ENCODE assay signal across 8 mouse cellular contexts in the genomic region with DNA sequence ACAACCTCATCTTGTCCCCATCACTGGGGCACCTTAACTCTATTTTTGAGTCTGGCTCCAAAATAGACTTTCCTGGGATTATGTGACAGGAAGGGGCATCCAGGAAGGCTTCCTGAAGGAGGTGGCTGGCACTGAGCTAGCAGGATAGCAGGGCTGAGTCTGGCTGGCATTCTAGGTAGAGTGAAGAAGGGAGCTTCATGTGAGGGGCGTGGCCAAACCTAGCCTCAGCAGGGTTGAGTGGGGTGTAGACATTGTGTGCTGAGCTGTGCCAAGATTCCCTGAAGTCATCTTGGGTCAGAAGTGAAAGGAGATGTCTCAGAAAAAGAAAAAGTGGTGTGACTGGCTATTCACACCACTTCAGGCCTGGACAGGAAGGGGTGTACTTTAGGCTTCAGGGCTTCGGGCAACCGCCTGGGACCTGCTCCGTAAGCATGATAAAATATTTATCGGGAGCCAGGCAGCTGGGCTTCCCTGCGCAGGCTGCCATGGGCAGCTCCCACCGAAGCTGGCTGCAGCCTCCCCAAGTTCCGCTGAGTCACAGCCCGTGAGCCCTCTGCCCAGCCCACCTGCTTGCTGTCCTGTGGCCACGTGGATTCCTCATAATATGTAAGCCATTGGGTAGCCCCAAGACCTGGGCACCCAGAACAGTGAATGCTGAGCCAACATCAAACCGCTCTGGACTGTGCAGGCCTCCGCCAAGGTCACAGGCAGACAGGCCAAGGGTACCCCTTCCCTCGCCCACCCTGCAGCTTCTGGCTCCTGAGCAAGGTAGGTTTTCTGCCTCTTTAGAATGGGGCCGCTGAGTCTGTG. TPM values are rescaled to one million over a fixed set of nuclear protein-coding genes. Genes with fewer than 3 reads are reported as not detected.
DNase-seq lines count a peak whose midpoint lies in the region; ATAC-seq and TF ChIP-seq lines count a peak whose summit lies in the region.

A gene (plus strand): TSS at position 683 of the 810 bp plus-strand sequence.

- intact Hi-C loops in gastrocnemius, adult 2 months (cut with DNase I) = no loop called here
- intact Hi-C loops in gastrocnemius, postnatal 14 days (cut with DNase I; ENCODE audit: low total_unique reads) = loop anchor here (5.0 kb wide), 1 partner anchor 33 kb away; no protein-coding TSS in a partner anchor
- intact Hi-C loops in left cerebral cortex, postnatal 36 days (cut with DNase I) = no loop called here

- peak; percentile 19 for DNase-seq in gastrocnemius, adult 2 months
- no peak for DNase-seq in gastrocnemius, postnatal 14 days
- no peak for DNase-seq in left cerebral cortex, postnatal 36 days (ENCODE audit: low spot score in 2 of 2)
- no peak for DNase-seq in urinary bladder, postnatal 25 days (ENCODE audit: low spot score)
- DNase-seq in thymus, adult 18-20 months = no peak

- no peaks in the 10 kb centered on the region for H3K9me3 ChIP-seq in E14TG2a.4 (ENCODE audit: low read length)
- H3K9me3 ChIP-seq in hindbrain, embryonic 12.5 days (replicated peaks) = no peaks in the 10 kb centered on the region
- no peaks in the 10 kb centered on the region for H3K9me3 ChIP-seq in stomach, embryonic 14.5 days (ENCODE audit: control insufficient read depth, low read depth, low read length)

- no peak within 1 kb of the TSS for H3K4me3 ChIP-seq in gastrocnemius, adult 2 months
- peak within 1 kb of the TSS; percentile 53 for H3K4me3 ChIP-seq in E14TG2a.4 (replicated peaks; ENCODE audit: low read length)
- no peak within 1 kb of the TSS for H3K4me3 ChIP-seq in hindbrain, embryonic 12.5 days
- H3K4me3 ChIP-seq in stomach, embryonic 14.5 days (ENCODE audit: low read depth, low read length) = no peak within 1 kb of the TSS

- ATAC-seq in hindbrain, embryonic 12.5 days (ENCODE audit: low FRiP score) = 0 out of 2 replicates have a peak, but pooled peaks have one; percentile 9
- no peak for ATAC-seq in stomach, embryonic 14.5 days (ENCODE audit: insufficient number of reproducible peaks, insufficient read depth, low FRiP score, low read depth)

- peaks cover 95% of the 10 kb centered on the region for H3K4me1 ChIP-seq in E14TG2a.4 (replicated peaks; ENCODE audit: low read depth, low read length)
- H3K4me1 ChIP-seq in hindbrain, embryonic 12.5 days = peaks cover 22% of the 10 kb centered on the region
- 0 out of 2 replicates have a peak, but pooled peaks cover 9% of the 10 kb centered on the region for H3K4me1 ChIP-seq in stomach, embryonic 14.5 days (ENCODE audit: control insufficient read depth, insufficient read depth, low read length)

- TF ChIP-seq CTCF in gastrocnemius, adult 2 months (IDR thresholded peaks at IDR 0.05) = no peak
- TF ChIP-seq CTCF in E14TG2a.4 (conservative IDR thresholded peaks at IDR 0.05; ENCODE audit: low read length) = no peak

- H3K4me2 ChIP-seq in hindbrain, embryonic 12.5 days (replicated peaks) = no peak within 1 kb of the TSS
- no peak within 1 kb of the TSS for H3K4me2 ChIP-seq in stomach, embryonic 14.5 days (replicated peaks; ENCODE audit: low read depth, low read length)

- H3K9ac ChIP-seq in hindbrain, embryonic 12.5 days = 0 out of 2 replicates have a peak within 1 kb of the TSS, but pooled peaks have one; percentile 23
- H3K9ac ChIP-seq in stomach, embryonic 14.5 days (replicated peaks; ENCODE audit: low read depth, low read length) = no peak within 1 kb of the TSS

- peaks cover 4% of the 10 kb centered on the region; the same call in 1 of the 2 replicates for H3K36me3 ChIP-seq in E14TG2a.4 (ENCODE audit: insufficient read depth, low read length)
- no peaks in the 10 kb centered on the region for H3K36me3 ChIP-seq in hindbrain, embryonic 12.5 days
- H3K36me3 ChIP-seq in stomach, embryonic 14.5 days (ENCODE audit: control insufficient read depth, insufficient read depth, low read length) = no peaks in the 10 kb centered on the region

- peaks cover 20% of the 10 kb centered on the region for H3K27me3 ChIP-seq in E14TG2a.4 (ENCODE audit: insufficient read depth, low read length)
- H3K27me3 ChIP-seq in hindbrain, embryonic 12.5 days = peaks cover 17% of the 10 kb centered on the region
- H3K27me3 ChIP-seq in stomach, embryonic 14.5 days (ENCODE audit: control insufficient read depth, insufficient read depth, low read length) = no peaks in the 10 kb centered on the region

- no peak within 1 kb of the TSS for H3K27ac ChIP-seq in gastrocnemius, adult 2 months
- no peak within 1 kb of the TSS for H3K27ac ChIP-seq in hindbrain, embryonic 12.5 days
- no peak within 1 kb of the TSS for H3K27ac ChIP-seq in stomach, embryonic 14.5 days (ENCODE audit: low read length)

- 75% methylated on average over 14 of the region's 14 CpGs for WGBS in hindbrain, embryonic 12.5 days
- 53% methylated on average over 14 of the region's 14 CpGs for WGBS in stomach, embryonic 14.5 days

RNA-seq across cellular contexts. Expression of the gene that starts here (rescaled TPM):
- 1 to 10 TPM; 3.0 to 4.3 TPM for total RNA-seq in gastrocnemius, adult 2 months (2021)
- 1 to 10 TPM; 7.3 to 8.5 TPM for total RNA-seq in gastrocnemius, postnatal 14 days (2021)
- 17.9 and 19.4 TPM in 2 replicates for polyA plus RNA-seq in hindbrain, embryonic 12.5 days (2016; fragmentation: Nextera tagmentation; extraction: Ambion mirVana)
- 10 to 100 TPM; 11.8 to 12.0 TPM for total RNA-seq in left cerebral cortex, postnatal 36 days (2021)
- polyA plus RNA-seq in stomach, embryonic 14.5 days (2014; fragmentation: Nextera tagmentation; extraction: Ambion mirVana) = 29.0 and 34.8 TPM in 2 replicates
